Mouse (Mus musculus) large intestine, adult 2 months (tissue): ENCODE measurements at regions not wholly inside any gene's neighbourhood (a gene's known extent, or its start where the extent isn't known, plus 50 kb on each side); places are given as distances from the start of the nearest gene placed in this dataset.

Experiments used
- DNase-seq: peaks from one replicate; pipeline ENCODE4 v3.0.0-alpha.2; 2012; ENCODE audit warnings: low read depth, low spot score
- WGBS: fragments of 180-500 bp; shearing (Covaris S2); methylation state at CpG from one replicate; pipeline ENCODE4 v1.1.7; 2018; 5-methylcytosine and 5-hydroxymethylcytosine counted together

- 24% methylated on average over 4 of the region's 4 CpGs for WGBS
- no peak for DNase-seq
These were observed 173.0 kb upstream of the Zbtb20 start for GRCm38 (mm10) chr16:42702676-42703075.

- 42% methylated on average over 3 of the region's 3 CpGs for WGBS
- no peak for DNase-seq
These were observed 194.5 kb upstream of the Zbtb20 start for GRCm38 (mm10) chr16:42681196-42681595.

- no peak for DNase-seq
- WGBS: 69% methylated on average over 5 of the region's 5 CpGs
These were observed 198.5 kb upstream of the Zbtb20 start for GRCm38 (mm10) chr16:42677211-42677610.

GRCm38 (mm10) chr16:42676406-42677075 is 199.1 kb upstream of the Zbtb20 start:
- WGBS: 60% methylated on average over 5 of the region's 5 CpGs
- no peak for DNase-seq

- DNase-seq: no peak
- WGBS: 83% methylated on average over 3 of the region's 3 CpGs
These were observed 200.7 kb upstream of the Zbtb20 start for GRCm38 (mm10) chr16:42675031-42675430.

- no peak for DNase-seq
- WGBS: 71% methylated on average over 3 of the region's 3 CpGs
These were observed 209.1 kb upstream of the Zbtb20 start for GRCm38 (mm10) chr16:42666601-42667000.

- DNase-seq: no peak
- WGBS: 79% methylated on average over 10 of the region's 10 CpGs
These were observed 223.6 kb upstream of the Zbtb20 start for GRCm38 (mm10) chr16:42651904-42652732.

GRCm38 (mm10) chr16:42649767-42650166 is 225.9 kb upstream of the Zbtb20 start:
- WGBS: 82% methylated on average over 5 of the region's 5 CpGs
- DNase-seq: no peak

- WGBS: 91% methylated on average over 5 of the region's 5 CpGs
- no peak for DNase-seq
These were observed 227.0 kb upstream of the Zbtb20 start for GRCm38 (mm10) chr16:42648531-42649142.

GRCm38 (mm10) chr16:42647762-42648161 is 227.9 kb upstream of the Zbtb20 start:
- no peak for DNase-seq
- WGBS: 93% methylated on average over 5 of the region's 5 CpGs

GRCm38 (mm10) chr16:42635766-42636165 is 239.9 kb upstream of the Zbtb20 start:
- WGBS: 42% methylated on average over 3 of the region's 3 CpGs
- no peak for DNase-seq

GRCm38 (mm10) chr16:42627675-42628074 is 248.0 kb upstream of the Zbtb20 start:
- no peak for DNase-seq
- WGBS: 81% methylated on average over 3 of the region's 3 CpGs

GRCm38 (mm10) chr16:42615920-42616319 is 259.8 kb upstream of the Zbtb20 start:
- 57% methylated on average over 3 of the region's 3 CpGs for WGBS
- DNase-seq: no peak

GRCm38 (mm10) chr16:42612011-42612410 is 263.7 kb upstream of the Zbtb20 start:
- no peak for DNase-seq
- 76% methylated on average over 2 of the region's 2 CpGs for WGBS

- no peak for DNase-seq
- WGBS: 52% methylated on average over 5 of the region's 5 CpGs
These were observed 267.3 kb upstream of the Zbtb20 start for GRCm38 (mm10) chr16:42608336-42608735.

GRCm38 (mm10) chr16:42592321-42592720 is 251.9 kb upstream of the Gap43 start:
- DNase-seq: no peak
- 65% methylated on average over 3 of the region's 3 CpGs for WGBS

GRCm38 (mm10) chr16:42591530-42591929 is 251.1 kb upstream of the Gap43 start:
- WGBS: 76% methylated on average over 5 of the region's 5 CpGs
- no peak for DNase-seq

- DNase-seq: no peak
These were observed 245.7 kb upstream of the Gap43 start for GRCm38 (mm10) chr16:42586196-42586595.

GRCm38 (mm10) chr16:42575517-42575946 is 235.1 kb upstream of the Gap43 start:
- DNase-seq: no peak
- WGBS: 14% methylated on average over 7 of the region's 7 CpGs

GRCm38 (mm10) chr16:42574978-42575377 is 234.5 kb upstream of the Gap43 start:
- no peak for DNase-seq
- WGBS: 35% methylated on average over 1 of the region's 1 CpGs
